Mouse (Mus musculus): ENCODE measurements at regions not wholly inside any gene's neighbourhood (a gene's known extent, or its start where the extent isn't known, plus 50 kb on each side); places are given as distances from the start of the nearest gene placed in this dataset.

DNA sequence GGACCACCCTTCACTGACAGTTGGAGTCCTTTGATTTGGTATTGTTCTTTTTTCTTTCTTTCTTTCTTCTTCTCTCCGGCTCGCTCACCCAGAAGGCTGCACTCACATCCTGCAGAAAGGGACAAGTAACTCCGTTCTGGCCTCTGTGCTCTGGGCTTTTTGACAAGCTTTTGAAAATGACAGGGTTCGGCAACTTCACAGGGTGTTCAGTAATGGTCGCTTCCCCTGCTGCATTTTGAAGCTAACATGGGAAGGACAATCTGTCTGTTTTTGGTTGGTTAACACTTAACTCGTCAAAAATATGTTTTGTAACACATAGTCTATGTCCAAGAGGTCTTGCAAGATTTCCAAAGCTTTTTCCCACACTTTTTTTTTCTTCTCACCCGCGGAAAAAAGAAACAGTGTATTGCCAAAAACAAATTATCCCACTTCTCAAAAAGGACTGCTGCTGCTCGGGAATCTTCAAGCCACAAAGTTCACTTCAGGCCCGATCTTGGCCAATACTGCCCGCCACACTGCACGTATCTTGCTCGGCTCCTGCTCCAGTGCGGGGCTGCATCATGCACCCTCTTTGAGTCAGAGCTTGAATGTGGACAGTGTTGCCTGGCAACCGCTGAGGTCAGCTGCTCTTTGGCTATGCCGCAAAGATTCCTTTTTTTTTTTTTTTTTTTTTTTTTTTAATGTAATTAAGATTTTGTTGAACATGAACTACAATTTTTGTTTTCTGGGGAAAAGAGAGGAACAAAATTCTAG lies 209.4 kb upstream of the Inhba start:
- TF ChIP-seq POLR2A (IDR thresholded peaks at IDR 0.05; ENCODE audit: borderline replicate concordance, low read depth, low read length) (no peak), CTCF (IDR thresholded peaks at IDR 0.05; ENCODE audit: low read depth, low read length) (no peak)
- no peak overlapping the region for H3K27ac ChIP-seq (ENCODE audit: insufficient read depth, low read depth, low read length)
- H3K4me3 ChIP-seq (ENCODE audit: insufficient read depth, low read length), result no peak overlapping the region
- no peaks in the 10 kb centered on the region for H3K4me1 ChIP-seq (ENCODE audit: control insufficient read depth, insufficient read depth, low read length)

DNA sequence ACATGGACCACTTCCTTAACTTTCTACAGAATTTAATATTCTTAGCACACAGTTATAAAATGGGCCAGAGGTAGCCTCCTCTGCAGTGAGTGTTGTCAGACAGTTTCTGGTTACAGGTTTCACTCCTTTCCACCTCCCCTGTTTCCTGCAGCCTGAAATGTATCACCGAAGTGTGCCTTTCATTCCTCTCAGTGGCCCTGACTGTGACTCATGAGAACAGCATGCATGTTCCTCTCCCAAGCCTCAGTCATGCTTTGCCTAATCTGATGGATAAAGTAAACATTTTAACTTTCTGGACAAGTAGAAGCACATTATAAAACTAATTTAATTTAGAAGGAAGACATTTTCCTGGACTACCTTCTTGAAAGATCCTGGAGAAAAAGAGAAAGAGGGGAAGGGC lies 207.7 kb upstream of the Inhba start:
- TF ChIP-seq CTCF (IDR thresholded peaks at IDR 0.05; ENCODE audit: low read depth, low read length) (no peak), POLR2A (IDR thresholded peaks at IDR 0.05; ENCODE audit: borderline replicate concordance, low read depth, low read length) (no peak)
- Histone ChIP-seq H3K4me3 (ENCODE audit: insufficient read depth, low read length) (no peak overlapping the region), H3K27ac (ENCODE audit: insufficient read depth, low read depth, low read length) (no peak overlapping the region), H3K4me1 (ENCODE audit: control insufficient read depth, insufficient read depth, low read length) (no peaks in the 10 kb centered on the region)

DNA sequence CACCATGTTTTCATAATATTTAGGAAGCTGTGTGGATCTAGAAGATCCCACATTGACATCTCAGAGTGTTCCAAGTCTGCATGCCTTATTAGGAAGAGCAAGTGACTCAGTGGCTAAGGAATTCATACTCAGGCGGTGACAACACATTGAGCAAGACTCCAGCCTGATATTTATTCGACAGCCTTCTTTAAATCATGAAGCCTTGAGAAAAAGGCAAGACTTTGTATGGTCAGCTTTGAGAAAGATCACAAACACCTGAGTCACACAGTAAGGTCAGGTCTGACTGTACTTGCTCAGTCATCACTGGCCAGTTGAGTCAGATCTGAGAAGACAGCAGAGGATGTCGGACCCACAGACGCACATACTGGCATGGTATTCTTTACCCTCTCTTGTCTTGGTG lies 204.7 kb upstream of the Inhba start:
- Histone ChIP-seq H3K4me1 (ENCODE audit: control insufficient read depth, insufficient read depth, low read length) (no peaks in the 10 kb centered on the region), H3K4me3 (ENCODE audit: insufficient read depth, low read length) (no peak overlapping the region), H3K27ac (ENCODE audit: insufficient read depth, low read depth, low read length) (no peak overlapping the region)
- TF ChIP-seq CTCF (IDR thresholded peaks at IDR 0.05; ENCODE audit: low read depth, low read length), result no peak
- no peak for TF ChIP-seq POLR2A (IDR thresholded peaks at IDR 0.05; ENCODE audit: borderline replicate concordance, low read depth, low read length)

DNA sequence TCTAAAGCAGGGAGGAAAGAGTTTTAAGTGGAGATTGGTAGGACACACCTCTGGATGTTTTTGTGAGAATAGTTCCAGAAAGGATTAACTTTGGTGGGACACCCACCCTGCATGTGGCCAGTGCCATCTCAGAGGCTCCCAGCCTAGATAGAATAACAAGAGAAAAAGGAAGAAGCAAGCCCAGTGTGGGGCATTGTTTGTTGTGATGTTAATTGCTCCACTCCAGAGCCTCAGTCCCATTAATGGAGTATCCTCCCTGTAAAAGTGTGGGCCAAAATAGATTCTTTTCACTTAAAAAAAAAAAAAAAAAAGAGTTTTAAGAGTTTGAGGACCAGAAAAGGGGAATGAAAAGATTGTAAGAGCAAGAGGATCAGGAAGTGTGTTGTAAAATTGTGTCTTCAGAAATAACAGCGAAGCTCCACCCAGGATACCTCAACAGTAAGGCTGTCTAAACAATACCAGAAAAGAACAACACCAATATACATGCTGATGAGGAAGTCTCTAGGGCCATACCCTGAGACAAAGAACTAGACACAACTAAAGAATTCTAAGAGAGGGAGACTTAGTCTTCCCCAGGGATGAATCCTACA lies 189.3 kb upstream of the Inhba start:
- no peak overlapping the region for H3K4me3 ChIP-seq (ENCODE audit: insufficient read depth, low read length)
- no peaks in the 10 kb centered on the region for H3K4me1 ChIP-seq (ENCODE audit: control insufficient read depth, insufficient read depth, low read length)
- TF ChIP-seq CTCF (IDR thresholded peaks at IDR 0.05; ENCODE audit: low read depth, low read length), result no peak
- no peak for TF ChIP-seq POLR2A (IDR thresholded peaks at IDR 0.05; ENCODE audit: borderline replicate concordance, low read depth, low read length)
- H3K27ac ChIP-seq (ENCODE audit: insufficient read depth, low read depth, low read length), result no peak overlapping the region

DNA sequence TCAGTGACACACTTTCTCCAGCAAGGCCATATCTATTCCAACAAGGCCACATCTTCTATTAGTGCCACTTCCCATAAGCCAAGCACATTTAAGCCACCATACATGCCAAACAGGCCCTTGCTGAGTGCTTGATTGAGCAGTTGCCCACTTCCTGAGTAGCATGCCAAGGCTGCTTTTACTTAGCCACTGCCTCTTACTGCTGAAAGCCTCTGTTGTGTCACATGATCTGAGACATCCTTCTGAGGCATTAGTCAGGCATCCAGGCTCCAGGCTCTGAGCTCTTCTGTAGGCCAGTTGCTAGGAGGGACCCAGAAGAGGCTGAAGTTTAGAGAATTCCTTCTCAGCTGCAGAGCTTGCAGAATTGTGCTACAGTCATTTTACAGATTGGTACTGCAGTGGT lies 165.8 kb upstream of the Inhba start:
- H3K4me1 ChIP-seq (ENCODE audit: control insufficient read depth, insufficient read depth, low read length), result peaks cover 21% of the 10 kb centered on the region
- TF ChIP-seq POLR2A (IDR thresholded peaks at IDR 0.05; ENCODE audit: borderline replicate concordance, low read depth, low read length), result no peak
- no peak for TF ChIP-seq CTCF (IDR thresholded peaks at IDR 0.05; ENCODE audit: low read depth, low read length)
- H3K4me3 ChIP-seq (ENCODE audit: insufficient read depth, low read length), result no peak overlapping the region
- H3K27ac ChIP-seq (ENCODE audit: insufficient read depth, low read depth, low read length), result no peak overlapping the region

DNA sequence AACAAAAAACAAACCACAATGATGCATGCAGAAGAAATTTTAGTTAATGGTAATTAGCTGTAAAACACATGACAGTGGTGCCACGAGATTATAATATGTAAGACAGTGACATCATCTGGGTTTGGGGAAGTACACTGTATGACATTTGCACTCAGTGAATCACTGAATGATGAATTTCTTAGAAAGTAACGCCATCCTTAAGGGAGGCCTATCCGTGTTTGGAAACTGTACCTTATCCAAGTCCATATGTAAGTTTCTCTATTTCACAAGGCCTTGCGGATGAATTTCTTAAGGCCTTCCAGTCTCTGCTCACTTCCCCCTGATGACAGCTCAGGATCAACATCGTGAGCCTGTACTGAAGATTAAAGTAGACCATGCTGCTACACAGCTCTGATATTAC lies 163.6 kb upstream of the Inhba start:
- Histone ChIP-seq H3K27ac (ENCODE audit: insufficient read depth, low read depth, low read length) (no peak overlapping the region), H3K4me1 (ENCODE audit: control insufficient read depth, insufficient read depth, low read length) (peaks cover 25% of the 10 kb centered on the region), H3K4me3 (ENCODE audit: insufficient read depth, low read length) (no peak overlapping the region)
- TF ChIP-seq POLR2A (IDR thresholded peaks at IDR 0.05; ENCODE audit: borderline replicate concordance, low read depth, low read length) (no peak), CTCF (IDR thresholded peaks at IDR 0.05; ENCODE audit: low read depth, low read length) (no peak)

DNA sequence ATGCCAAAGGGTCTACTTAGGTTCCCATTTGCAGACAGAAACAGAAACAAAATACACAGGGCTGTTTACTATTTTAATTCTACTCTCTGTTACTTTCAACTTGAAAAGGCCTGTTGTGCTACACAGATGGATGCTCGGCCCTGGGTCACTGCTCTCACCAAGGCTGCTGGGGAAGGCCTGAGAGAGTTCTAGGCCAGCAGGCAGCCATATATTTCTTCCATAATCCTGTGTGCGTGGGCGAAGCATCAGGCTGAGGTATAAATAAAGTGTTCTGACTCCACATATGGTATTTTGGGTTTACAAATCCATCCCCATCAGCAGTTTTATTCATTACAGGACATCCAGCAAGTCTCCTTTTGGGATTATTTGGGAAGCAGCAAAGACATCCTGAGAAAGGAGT lies 162.5 kb upstream of the Inhba start:
- H3K27ac ChIP-seq (ENCODE audit: insufficient read depth, low read depth, low read length), result no peak overlapping the region
- no peak for TF ChIP-seq POLR2A (IDR thresholded peaks at IDR 0.05; ENCODE audit: borderline replicate concordance, low read depth, low read length)
- TF ChIP-seq CTCF (IDR thresholded peaks at IDR 0.05; ENCODE audit: low read depth, low read length), result no peak
- peaks cover 25% of the 10 kb centered on the region for H3K4me1 ChIP-seq (ENCODE audit: control insufficient read depth, insufficient read depth, low read length)

DNA sequence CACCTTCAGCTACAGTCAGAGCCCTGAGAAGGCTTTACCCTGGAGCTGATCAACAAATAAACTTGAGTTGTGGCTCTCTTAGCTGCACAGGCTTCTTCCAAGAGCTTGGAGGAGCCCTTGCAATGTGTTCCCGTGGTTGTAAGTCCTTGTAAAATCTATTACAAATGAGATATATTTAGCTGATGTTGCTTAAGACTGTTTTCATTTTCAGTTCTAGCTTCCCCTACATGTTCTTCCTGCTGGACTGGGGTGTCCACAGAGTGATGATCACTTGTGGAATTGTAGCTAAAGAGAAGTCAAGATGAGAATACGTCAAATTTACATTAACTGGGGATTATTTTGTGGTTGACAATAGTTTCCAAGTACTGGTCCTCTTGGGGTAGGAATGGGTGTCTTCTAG lies 161.3 kb upstream of the Inhba start:
- TF ChIP-seq CTCF (IDR thresholded peaks at IDR 0.05; ENCODE audit: low read depth, low read length) (no peak), POLR2A (IDR thresholded peaks at IDR 0.05; ENCODE audit: borderline replicate concordance, low read depth, low read length) (no peak)
- H3K27ac ChIP-seq (ENCODE audit: insufficient read depth, low read depth, low read length), result peak overlapping the region; percentile 59
- H3K4me1 ChIP-seq (ENCODE audit: control insufficient read depth, insufficient read depth, low read length), result peaks cover 25% of the 10 kb centered on the region
- H3K4me3 ChIP-seq (ENCODE audit: insufficient read depth, low read length), result no peak overlapping the region

More for the DNA sequence above, 162.5 kb upstream of the Inhba start:
- H3K4me3 ChIP-seq (ENCODE audit: insufficient read depth, low read length), result no peak overlapping the region

DNA sequence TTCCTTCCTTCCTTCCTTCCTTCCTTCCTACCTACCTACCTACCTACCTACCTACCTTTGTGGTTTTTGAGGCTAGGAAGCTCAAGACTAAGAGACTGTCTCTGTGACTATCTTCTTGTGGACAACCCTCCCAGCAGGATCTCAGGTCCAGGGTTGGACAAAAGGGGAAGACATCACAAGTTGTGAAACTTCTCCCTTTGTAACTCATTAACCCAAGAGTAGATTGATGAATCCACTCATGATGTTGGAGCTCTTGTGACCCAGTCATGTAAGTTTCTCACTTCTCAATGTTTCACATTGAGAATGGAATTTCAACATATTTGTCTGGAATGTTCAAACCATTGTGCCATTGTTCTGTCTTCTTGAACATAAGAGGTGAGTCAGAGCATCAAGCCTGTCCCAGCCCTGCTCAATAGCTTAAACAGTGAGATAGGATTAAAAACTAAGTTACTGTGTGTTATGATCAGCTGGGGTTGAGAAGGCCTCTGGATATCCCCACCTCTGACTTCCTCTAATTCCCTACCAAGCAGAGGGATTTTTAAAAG lies 158.6 kb upstream of the Inhba start:
- no peak overlapping the region for H3K27ac ChIP-seq (ENCODE audit: insufficient read depth, low read depth, low read length)
- TF ChIP-seq POLR2A (IDR thresholded peaks at IDR 0.05; ENCODE audit: borderline replicate concordance, low read depth, low read length), result no peak
- peaks cover 15% of the 10 kb centered on the region for H3K4me1 ChIP-seq (ENCODE audit: control insufficient read depth, insufficient read depth, low read length)
- H3K4me3 ChIP-seq (ENCODE audit: insufficient read depth, low read length), result no peak overlapping the region

DNA sequence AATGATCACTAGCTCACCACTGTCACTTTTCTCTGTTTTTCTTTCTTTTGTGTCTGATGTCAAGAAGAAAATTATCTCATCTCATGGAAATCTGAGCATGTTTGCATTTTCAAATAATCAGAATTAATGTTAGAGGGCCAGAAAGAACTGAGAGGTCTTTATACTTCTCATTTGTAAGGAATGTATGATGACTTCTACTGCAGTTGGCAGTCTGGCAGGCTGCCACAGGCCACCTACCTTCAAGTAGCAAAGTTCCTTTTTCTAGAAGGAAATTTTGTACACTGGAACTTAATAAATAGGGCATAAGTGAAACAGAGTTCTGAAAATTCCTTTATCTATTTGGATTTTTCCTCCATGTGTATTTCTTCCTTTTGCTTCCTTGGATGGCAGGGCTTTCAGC lies 148.7 kb upstream of the Inhba start:
- Histone ChIP-seq H3K27ac (ENCODE audit: insufficient read depth, low read depth, low read length) (no peak overlapping the region), H3K4me3 (ENCODE audit: insufficient read depth, low read length) (no peak overlapping the region), H3K4me1 (ENCODE audit: control insufficient read depth, insufficient read depth, low read length) (peaks cover 3% of the 10 kb centered on the region)
- TF ChIP-seq CTCF (IDR thresholded peaks at IDR 0.05; ENCODE audit: low read depth, low read length) (no peak), POLR2A (IDR thresholded peaks at IDR 0.05; ENCODE audit: borderline replicate concordance, low read depth, low read length) (no peak)
